Mouse (Mus musculus): ENCODE results near the gene Pcbp4. TPM values are rescaled to one million over a fixed set of nuclear protein-coding genes. Genes with fewer than 3 reads are reported as not detected.

The Pcbp4 gene
- polyA plus RNA-seq (2015; fragmentation: Nextera tagmentation; extraction: Ambion mirVana): 185 and 222 TPM in 2 replicates

DNA sequence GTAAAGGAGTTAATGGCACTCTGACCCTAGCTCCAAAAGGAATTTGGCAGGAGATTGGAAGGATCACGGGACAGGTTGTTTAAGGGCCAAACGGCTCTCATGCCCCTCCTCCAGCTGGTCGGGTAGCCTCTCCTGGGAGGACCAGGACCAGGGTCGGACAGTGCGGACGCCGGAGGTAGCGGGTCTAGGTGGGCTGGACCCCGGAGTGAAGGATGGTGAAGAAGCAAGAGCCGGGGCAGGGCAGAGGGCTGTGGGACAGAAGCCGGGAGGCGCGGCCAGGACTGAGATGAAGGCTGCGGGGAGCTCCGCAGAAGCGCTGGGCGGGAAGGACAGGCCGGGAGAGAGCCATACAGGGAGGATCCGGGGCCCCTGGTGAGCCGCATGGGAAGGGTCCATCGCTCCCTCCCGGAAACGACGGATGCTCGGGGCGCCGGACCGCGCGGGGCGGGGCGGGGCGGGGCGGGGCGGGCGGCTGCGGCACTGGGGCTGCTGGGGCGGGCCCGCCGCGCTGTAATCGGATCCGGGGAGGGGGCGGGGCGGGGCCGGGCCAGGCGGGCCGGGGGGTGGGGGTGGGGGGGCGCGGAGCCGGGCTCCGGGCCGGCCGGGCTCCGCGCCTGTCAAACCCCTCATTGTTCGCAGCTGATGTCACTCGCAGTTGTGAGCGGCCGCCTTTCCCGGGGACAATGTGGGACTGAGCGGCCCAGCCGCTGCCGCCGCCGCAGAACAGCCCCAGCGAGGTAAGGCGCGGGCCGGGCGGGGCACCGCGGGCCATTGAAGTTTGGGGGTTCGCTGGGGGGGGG is at the start of gene Pcbp4:
TSS of gene Pcbp4 (plus strand) at position 21 of the 800 bp plus-strand sequence.
- peak within 1 kb of the TSS; percentile 64 for H3K4me3 ChIP-seq (replicated peaks)
- H3K27me3 ChIP-seq (replicated peaks): no peaks in the 10 kb centered on the region
- peak within 1 kb of the TSS; percentile 90 for H3K27ac ChIP-seq (replicated peaks)
- 0% methylated on average over 44 of the region's 74 CpGs for WGBS
- H3K9me3 ChIP-seq (replicated peaks): no peaks in the 10 kb centered on the region
- peak within 1 kb of the TSS; percentile 87 for H3K4me2 ChIP-seq
- H3K36me3 ChIP-seq: no peaks in the 10 kb centered on the region
- peak within 1 kb of the TSS; percentile 73 for H3K9ac ChIP-seq (replicated peaks)
- peak; percentile 64 for ATAC-seq (ENCODE audit: low FRiP score)
- H3K4me1 ChIP-seq: peaks cover 81% of the 10 kb centered on the region

DNA sequence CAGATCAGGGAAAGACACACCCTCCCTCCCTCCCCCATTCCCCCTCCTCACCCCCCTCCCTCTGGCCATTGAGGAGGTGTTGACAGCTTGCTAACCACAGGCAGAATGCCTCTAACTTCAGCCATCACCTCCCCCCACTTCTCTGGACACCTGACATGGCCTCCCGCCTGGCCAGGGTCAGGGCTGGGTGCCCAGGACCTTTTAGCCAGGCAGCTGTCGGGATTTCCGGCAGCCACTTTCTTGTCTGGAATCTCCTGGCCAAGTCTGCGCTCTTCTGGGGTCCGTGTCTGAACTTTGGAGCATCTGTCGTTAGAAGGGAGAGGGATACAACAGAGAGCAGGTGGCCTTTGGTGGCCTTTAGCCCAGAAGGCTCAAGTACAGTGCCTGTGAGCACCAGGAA is 47.8 kb upstream of the Pcbp4 start:
- Histone ChIP-seq H3K4me3 (replicated peaks) (no peak overlapping the region), H3K9ac (replicated peaks) (no peak overlapping the region), H3K27me3 (replicated peaks) (no peaks in the 10 kb centered on the region), H3K36me3 (no peaks in the 10 kb centered on the region), H3K4me2 (no peak overlapping the region), H3K4me1 (no peaks in the 10 kb centered on the region), H3K9me3 (replicated peaks) (no peaks in the 10 kb centered on the region), H3K27ac (replicated peaks) (no peak overlapping the region)
- 38% methylated on average over 6 of the region's 6 CpGs for WGBS
- ATAC-seq (ENCODE audit: low FRiP score): no peak

- no peak for ATAC-seq (ENCODE audit: low FRiP score)
- Histone ChIP-seq H3K27ac (replicated peaks) (no peak overlapping the region), H3K36me3 (no peaks in the 10 kb centered on the region), H3K9ac (replicated peaks) (no peak overlapping the region), H3K4me2 (no peak overlapping the region), H3K9me3 (replicated peaks) (no peaks in the 10 kb centered on the region), H3K4me3 (replicated peaks) (no peak overlapping the region), H3K4me1 (no peaks in the 10 kb centered on the region), H3K27me3 (replicated peaks) (no peaks in the 10 kb centered on the region)
- WGBS: 67% methylated on average over 8 of the region's 8 CpGs
These were observed 46.5 kb upstream of the Pcbp4 start for GRCm38 (mm10) chr9:106406443-106407078.

- Histone ChIP-seq H3K4me2 (no peak overlapping the region), H3K9ac (replicated peaks) (no peak overlapping the region), H3K4me1 (no peaks in the 10 kb centered on the region), H3K27ac (replicated peaks) (no peak overlapping the region), H3K36me3 (no peaks in the 10 kb centered on the region), H3K4me3 (replicated peaks) (no peak overlapping the region), H3K27me3 (replicated peaks) (no peaks in the 10 kb centered on the region), H3K9me3 (replicated peaks) (no peaks in the 10 kb centered on the region)
- no peak for ATAC-seq (ENCODE audit: low FRiP score)
- 98% methylated on average over 4 of the region's 4 CpGs for whole genome bisulfite sequencing
These were observed 44.0 kb upstream of the Pcbp4 start for GRCm38 (mm10) chr9:106409096-106409495.

- 54% methylated on average over 2 of the region's 2 CpGs for WGBS
These were observed 42.9 kb upstream of the Pcbp4 start for GRCm38 (mm10) chr9:106410086-106410650.

GRCm38 (mm10) chr9:106411091-106411594 is 41.9 kb upstream of the Pcbp4 start:
- no peaks in the 10 kb centered on the region for H3K4me1 ChIP-seq
- H3K27me3 ChIP-seq (replicated peaks): no peaks in the 10 kb centered on the region
- H3K27ac ChIP-seq (replicated peaks): no peak overlapping the region
- no peak overlapping the region for H3K4me2 ChIP-seq
- ATAC-seq (ENCODE audit: low FRiP score): no peak
- no peaks in the 10 kb centered on the region for H3K36me3 ChIP-seq
- WGBS: 81% methylated on average over 9 of the region's 9 CpGs
- H3K9me3 ChIP-seq (replicated peaks): no peaks in the 10 kb centered on the region
- no peak overlapping the region for H3K4me3 ChIP-seq (replicated peaks)
- H3K9ac ChIP-seq (replicated peaks): no peak overlapping the region

More at GRCm38 (mm10) chr9:106410086-106410650, 42.9 kb upstream of the Pcbp4 start:
- ATAC-seq (ENCODE audit: low FRiP score): no peak
- H3K27ac ChIP-seq (replicated peaks): no peak overlapping the region
- no peaks in the 10 kb centered on the region for H3K27me3 ChIP-seq (replicated peaks)
- no peaks in the 10 kb centered on the region for H3K4me1 ChIP-seq
- no peak overlapping the region for H3K9ac ChIP-seq (replicated peaks)
- H3K9me3 ChIP-seq (replicated peaks): no peaks in the 10 kb centered on the region
- no peak overlapping the region for H3K4me2 ChIP-seq
- H3K36me3 ChIP-seq: no peaks in the 10 kb centered on the region
- H3K4me3 ChIP-seq (replicated peaks): no peak overlapping the region

- no peaks in the 10 kb centered on the region for H3K4me1 ChIP-seq
- no peaks in the 10 kb centered on the region for H3K27me3 ChIP-seq (replicated peaks)
- 77% methylated on average over 6 of the region's 6 CpGs for WGBS
- H3K4me3 ChIP-seq (replicated peaks): no peak overlapping the region
- no peak for ATAC-seq (ENCODE audit: low FRiP score)
- no peaks in the 10 kb centered on the region for H3K9me3 ChIP-seq (replicated peaks)
- H3K9ac ChIP-seq (replicated peaks): no peak overlapping the region
- H3K4me2 ChIP-seq: no peak overlapping the region
- H3K27ac ChIP-seq (replicated peaks): no peak overlapping the region
- no peaks in the 10 kb centered on the region for H3K36me3 ChIP-seq
These were observed 41.4 kb upstream of the Pcbp4 start for GRCm38 (mm10) chr9:106411729-106412128.

GRCm38 (mm10) chr9:106412210-106412609 is 40.9 kb upstream of the Pcbp4 start:
- Histone ChIP-seq H3K27ac (replicated peaks) (no peak overlapping the region), H3K4me3 (replicated peaks) (no peak overlapping the region), H3K36me3 (no peaks in the 10 kb centered on the region), H3K27me3 (replicated peaks) (no peaks in the 10 kb centered on the region), H3K4me2 (no peak overlapping the region), H3K9ac (replicated peaks) (no peak overlapping the region), H3K4me1 (peaks cover 1% of the 10 kb centered on the region), H3K9me3 (replicated peaks) (no peaks in the 10 kb centered on the region)
- 85% methylated on average over 3 of the region's 3 CpGs for WGBS
- ATAC-seq (ENCODE audit: low FRiP score): no peak

GRCm38 (mm10) chr9:106413606-106414005 is 39.5 kb upstream of the Pcbp4 start:
- H3K4me2 ChIP-seq: no peak overlapping the region
- no peaks in the 10 kb centered on the region for H3K36me3 ChIP-seq
- H3K9ac ChIP-seq (replicated peaks): no peak overlapping the region
- H3K27ac ChIP-seq (replicated peaks): no peak overlapping the region
- H3K4me3 ChIP-seq (replicated peaks): no peak overlapping the region
- H3K4me1 ChIP-seq: peaks cover 15% of the 10 kb centered on the region
- H3K9me3 ChIP-seq (replicated peaks): no peaks in the 10 kb centered on the region
- 91% methylated on average over 5 of the region's 5 CpGs for WGBS
- no peak for ATAC-seq (ENCODE audit: low FRiP score)
- H3K27me3 ChIP-seq (replicated peaks): no peaks in the 10 kb centered on the region

- no peak overlapping the region for H3K27ac ChIP-seq (replicated peaks)
- no peak overlapping the region for H3K4me2 ChIP-seq
- no peak overlapping the region for H3K9ac ChIP-seq (replicated peaks)
- H3K27me3 ChIP-seq (replicated peaks): no peaks in the 10 kb centered on the region; the same call in 1 of the 2 replicates
- H3K9me3 ChIP-seq (replicated peaks): no peaks in the 10 kb centered on the region
- no peak for ATAC-seq (ENCODE audit: low FRiP score)
- WGBS: 90% methylated on average over 6 of the region's 6 CpGs
- peaks cover 33% of the 10 kb centered on the region for H3K4me1 ChIP-seq
- H3K36me3 ChIP-seq: no peaks in the 10 kb centered on the region
- no peak overlapping the region for H3K4me3 ChIP-seq (replicated peaks)
These were observed 36.3 kb upstream of the Pcbp4 start for GRCm38 (mm10) chr9:106416826-106417225.

GRCm38 (mm10) chr9:106417841-106418625 is 35.1 kb upstream of the Pcbp4 start:
- H3K9ac ChIP-seq (replicated peaks): peak overlapping the region; percentile 47
- ATAC-seq (ENCODE audit: low FRiP score): peak; percentile 32
- no peaks in the 10 kb centered on the region for H3K9me3 ChIP-seq (replicated peaks)
- 16% methylated on average over 29 of the region's 29 CpGs for WGBS
- H3K27ac ChIP-seq (replicated peaks): peak overlapping the region; percentile 60
- H3K27me3 ChIP-seq (replicated peaks): no peaks in the 10 kb centered on the region; the same call in 1 of the 2 replicates
- peak overlapping the region; percentile 32 for H3K4me3 ChIP-seq (replicated peaks)
- peak overlapping the region; percentile 67 for H3K4me2 ChIP-seq
- peaks cover 36% of the 10 kb centered on the region for H3K4me1 ChIP-seq
- no peaks in the 10 kb centered on the region for H3K36me3 ChIP-seq
